Mouse (Mus musculus) mesoderm, embryonic 11.5 days (tissue): Measurements from ENCODE around the gene Pikfyve.
A peak's percentile ranks its signal among the peaks of the same experiment; 100 is the strongest.
"Not testable (repeated sequence)": the region's sequence is repeated elsewhere in the genome, so short reads cannot be mapped to it uniquely, and the experiment has no call there.

ENCODE experiments used
- DNase-seq: peaks from one replicate; pipeline ENCODE4 v3.0.0-alpha.2; 2012; ENCODE audit warnings: low read depth, low spot score

Pikfyve gene

GRCm38 (mm10) chr1:65185011-65185410, 1.5 kb upstream of the Pikfyve start:
- no peak for DNase-seq

DNA sequence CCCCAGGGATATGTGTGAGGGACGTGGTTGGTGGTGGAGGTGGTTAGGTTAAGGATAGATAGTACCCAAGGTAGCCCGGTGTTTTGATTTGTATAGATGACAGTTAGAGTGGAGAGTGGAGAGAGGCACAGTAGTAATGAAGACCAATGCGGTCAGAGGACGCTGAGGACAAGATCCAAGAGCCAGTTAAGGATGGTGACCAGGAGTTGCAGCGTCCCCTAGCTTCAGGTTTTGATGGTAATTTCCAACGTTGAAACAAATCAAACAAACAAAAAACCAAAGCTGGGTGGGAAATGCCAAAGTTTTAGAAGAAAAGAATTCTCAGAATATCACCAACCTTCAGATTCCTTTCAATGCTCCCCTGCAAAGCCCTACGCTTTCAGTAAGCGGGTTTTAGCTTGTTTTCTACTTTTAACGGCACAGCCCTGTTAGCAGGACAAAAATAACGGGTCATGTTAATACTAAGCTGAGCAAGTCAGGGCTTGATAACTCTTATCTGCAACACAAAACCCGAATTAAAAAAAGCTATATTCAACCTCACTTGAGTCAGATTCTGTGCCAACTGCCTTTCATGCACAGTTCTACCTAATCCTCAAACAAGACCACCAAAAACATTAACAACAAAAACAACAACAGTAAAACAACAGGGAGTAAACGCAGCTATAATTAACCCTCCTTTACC, 818 bp upstream of the Pikfyve start:
- DNase-seq: no peak

DNA sequence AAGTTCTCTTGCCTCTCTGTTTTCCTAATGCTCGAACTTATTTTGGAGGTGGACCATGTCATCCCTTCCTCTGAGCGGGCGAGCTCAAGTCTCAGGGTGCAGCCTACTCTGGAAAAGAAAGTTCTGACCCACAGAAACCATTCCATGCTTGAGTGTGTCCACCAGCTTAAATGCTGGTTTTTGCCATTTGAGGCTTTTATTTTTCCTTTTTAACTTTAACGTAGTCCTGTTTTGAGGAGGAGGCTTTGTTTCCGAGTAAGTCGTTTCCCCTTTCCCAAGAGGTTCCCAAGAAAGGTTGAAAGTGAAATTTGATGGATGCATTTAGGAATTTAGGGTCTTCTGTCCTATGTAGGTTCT, 569 bp downstream of the Pikfyve start:
- no peak for DNase-seq

- DNase-seq: no peak
Measured at GRCm38 (mm10) chr1:65190172-65190571, 3.7 kb downstream of the Pikfyve start.

GRCm38 (mm10) chr1:65193226-65193625, 6.7 kb downstream of the Pikfyve start:
- no peak for DNase-seq

- DNase-seq: no peak
Measured at GRCm38 (mm10) chr1:65198425-65198824, 11.9 kb downstream of the Pikfyve start.

DNA sequence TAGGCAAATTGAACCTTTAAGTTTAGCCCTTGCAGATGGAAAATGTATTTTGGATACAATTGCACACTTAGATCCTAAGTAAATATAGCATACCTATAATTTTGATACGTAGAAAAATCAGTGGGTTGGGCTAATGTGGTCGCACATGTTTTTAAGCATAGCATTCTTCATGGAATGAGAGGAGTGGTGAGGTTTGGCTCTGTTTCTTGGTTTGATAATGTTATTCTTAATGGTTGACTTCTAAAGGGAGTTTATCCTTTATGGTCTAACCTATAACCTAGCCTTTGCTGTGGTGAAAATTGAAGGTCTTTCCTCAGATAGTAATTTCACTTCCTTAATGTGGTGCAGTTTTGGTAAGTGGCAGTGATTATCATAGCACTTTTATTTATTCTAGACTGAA, 12.4 kb downstream of the Pikfyve start:
- DNase-seq: no peak

GRCm38 (mm10) chr1:65204299-65204698, 17.8 kb downstream of the Pikfyve start:
- no peak for DNase-seq

GRCm38 (mm10) chr1:65213214-65213613, 26.7 kb downstream of the Pikfyve start:
- no peak for DNase-seq

DNA sequence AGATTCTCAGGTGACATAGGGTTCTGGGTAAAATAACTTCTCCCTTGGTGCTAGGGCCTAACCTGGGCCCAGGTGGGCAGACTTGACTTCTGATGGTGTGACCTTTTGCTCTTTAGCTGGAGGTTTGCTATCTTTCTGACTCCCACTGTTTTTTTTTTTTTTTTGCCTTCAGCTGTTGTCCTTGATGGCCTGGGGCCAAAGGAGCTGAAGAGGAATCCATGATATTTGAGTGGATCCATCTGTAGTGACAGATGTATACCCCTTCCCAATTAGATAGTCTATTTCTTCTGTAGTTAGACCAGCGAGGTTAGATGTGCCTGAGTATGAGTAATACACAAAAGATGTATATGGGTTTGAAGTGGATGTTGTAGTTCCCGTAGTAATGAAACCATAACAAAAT, 31.1 kb downstream of the Pikfyve start:
- DNase-seq: no peak

GRCm38 (mm10) chr1:65217972-65218371, 31.5 kb downstream of the Pikfyve start:
- DNase-seq: no peak

GRCm38 (mm10) chr1:65223654-65224053, 37.2 kb downstream of the Pikfyve start:
- no peak for DNase-seq

GRCm38 (mm10) chr1:65227681-65228080, 41.2 kb downstream of the Pikfyve start:
- no peak for DNase-seq

- not testable (repeated sequence) for DNase-seq
Measured at GRCm38 (mm10) chr1:65229768-65230167, 43.3 kb downstream of the Pikfyve start.

DNA sequence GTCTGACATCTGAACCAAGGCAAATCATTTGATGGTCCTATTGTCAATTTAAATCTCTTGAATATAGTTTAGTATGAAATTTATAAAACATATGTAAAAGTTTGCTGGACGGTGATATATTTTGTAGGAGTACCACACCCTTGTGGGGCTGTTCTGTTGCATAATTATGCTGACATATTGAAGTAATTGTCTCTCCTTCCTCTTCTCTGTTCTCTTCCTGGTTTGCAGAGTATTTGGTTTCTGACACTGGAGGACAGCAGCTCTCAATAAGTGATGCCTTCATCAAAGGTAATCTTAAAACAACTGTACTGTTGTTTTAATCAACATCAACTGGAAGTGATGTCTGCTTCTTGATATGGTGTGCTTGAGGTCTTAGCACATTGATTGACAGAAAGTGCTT, 44.1 kb downstream of the Pikfyve start:
- DNase-seq: no peak

- DNase-seq: no peak
Measured at GRCm38 (mm10) chr1:65237712-65238111, 51.2 kb downstream of the Pikfyve start.

DNA sequence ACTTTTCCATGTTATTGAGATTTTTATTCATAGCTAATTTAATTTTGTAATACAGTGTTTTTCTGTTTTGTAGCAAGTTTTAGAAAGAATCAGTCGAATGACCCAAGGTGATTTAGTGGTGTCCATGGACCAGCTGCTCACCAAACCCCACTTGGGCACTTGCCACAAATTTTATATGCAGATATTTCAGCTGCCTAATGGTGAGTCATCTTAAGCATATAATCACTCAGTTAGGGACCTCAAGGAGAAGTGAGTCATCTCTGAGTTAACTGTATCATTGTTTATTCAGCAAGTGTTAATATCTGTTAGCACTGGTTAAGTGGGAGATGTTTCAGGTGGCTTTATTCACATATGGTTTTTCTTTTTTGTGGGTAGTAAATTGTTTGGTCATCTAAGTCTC, 59.2 kb downstream of the Pikfyve start:
- no peak for DNase-seq

GRCm38 (mm10) chr1:65280461-65280860, 94.0 kb downstream of the Pikfyve start:
- no peak for DNase-seq

DNA sequence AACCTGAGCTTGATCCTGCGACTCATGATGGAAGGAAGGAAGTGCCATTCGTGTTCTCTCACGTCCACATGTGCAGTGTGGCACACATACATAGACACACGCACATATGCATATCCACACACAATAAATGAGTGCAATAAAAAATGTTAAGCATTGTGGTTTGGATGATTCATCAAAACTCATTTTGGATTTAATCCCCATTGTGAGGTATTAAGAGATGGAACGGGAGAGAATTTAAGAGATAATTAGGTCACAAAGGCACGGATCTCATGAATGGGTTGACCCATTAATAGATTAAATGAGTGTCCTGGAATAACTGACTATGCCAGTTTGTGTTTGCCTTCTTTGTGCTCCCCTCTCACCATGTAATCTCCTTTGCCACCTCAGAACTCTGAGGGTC, 95.3 kb downstream of the Pikfyve start, which contains the start of gene Pth2r:
TSS of gene Pth2r (plus strand) at position 301 of the 400 bp plus-strand sequence.
- DNase-seq: no peak

- peak; percentile 55 for DNase-seq
Measured at GRCm38 (mm10) chr1:65282766-65283165, 96.3 kb downstream of the Pikfyve start.

DNA sequence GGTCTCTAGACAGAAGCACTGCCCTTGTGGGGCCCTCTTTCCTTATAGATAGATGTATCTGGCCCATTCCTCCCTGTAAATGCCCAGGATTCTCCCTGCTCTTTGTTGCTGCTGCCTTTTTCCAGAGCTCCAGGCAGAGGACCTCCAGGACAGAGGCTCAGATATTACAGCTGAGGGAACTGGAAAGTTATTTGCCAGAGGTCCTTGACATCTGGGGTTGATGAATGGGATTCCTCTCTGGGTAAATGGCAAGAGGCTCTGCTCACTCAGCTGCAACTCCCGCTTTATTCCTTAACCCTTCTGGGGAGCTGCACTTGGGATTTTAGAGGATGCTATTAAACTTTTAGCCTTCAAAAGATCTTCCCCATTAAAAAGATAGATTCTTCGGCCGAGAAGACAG, 122.0 kb downstream of the Pikfyve start:
- peak; percentile 23 for DNase-seq

GRCm38 (mm10) chr1:65311214-65311933, 124.9 kb downstream of the Pikfyve start:
- peak; percentile 27 for DNase-seq

GRCm38 (mm10) chr1:65312118-65312517, 125.6 kb downstream of the Pikfyve start:
- DNase-seq: peak; percentile 60
